Mouse (Mus musculus) thymus, postnatal 10 days (tissue): ENCODE measurements around the gene Pak1ip1.

Experiments used
- DNase-seq, 2 experiments: peaks; one replicate each; pipeline ENCODE4 v3.0.0; 2021; ENCODE audit warnings: low spot score in 2 of 2

The Pak1ip1 gene

GRCm38 (mm10) chr13:41006244-41006643 lies 5.4 kb downstream of the Pak1ip1 start:
- DNase-seq: no peak

DNA sequence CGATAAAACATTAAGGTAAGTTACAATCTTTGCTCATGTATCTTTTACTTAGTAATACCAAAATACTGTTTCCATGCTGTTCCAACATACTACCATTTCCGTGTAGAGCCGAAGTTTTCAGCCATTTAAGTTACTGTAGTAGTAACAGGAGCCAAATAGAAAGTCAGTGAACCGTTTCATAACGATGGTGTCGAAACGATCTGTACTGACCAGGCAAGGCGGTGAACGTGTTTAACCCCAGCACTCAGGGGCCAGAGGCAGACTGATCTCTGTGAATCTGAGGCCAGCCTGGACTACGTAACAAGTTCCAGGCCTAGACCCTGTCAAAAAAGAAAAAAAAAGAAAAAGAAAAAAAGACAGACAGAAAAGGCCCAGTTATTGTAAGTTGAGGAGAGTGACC lies 7.4 kb downstream of the Pak1ip1 start:
- no peak for DNase-seq

DNA sequence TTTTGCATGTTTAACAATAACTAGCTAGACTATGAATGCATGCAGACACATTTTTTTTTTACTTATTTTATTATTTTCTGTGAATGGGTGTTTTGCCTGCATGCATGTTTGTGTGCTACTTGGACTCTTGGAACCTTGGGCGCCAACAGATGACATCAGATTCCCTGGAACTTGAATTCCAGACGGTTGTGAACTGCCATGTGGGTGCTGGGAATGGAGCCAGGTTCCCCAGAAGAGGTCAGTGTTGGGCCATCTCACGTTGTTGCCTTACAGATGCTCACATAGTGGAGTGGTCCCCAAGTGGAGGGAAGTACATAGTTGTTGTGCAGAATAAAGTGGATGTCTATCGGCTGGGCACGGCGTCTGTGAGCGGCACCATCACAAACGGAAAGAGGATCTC lies 8.1 kb downstream of the Pak1ip1 start:
- no peak for DNase-seq

GRCm38 (mm10) chr13:41015829-41016634 lies 15.2 kb downstream of the Pak1ip1 start, which contains the start of gene Tmem14c:
Gene Tmem14c (plus strand): TSS chr13:41016292.
- peak; percentile 92 to 94 for DNase-seq

DNA sequence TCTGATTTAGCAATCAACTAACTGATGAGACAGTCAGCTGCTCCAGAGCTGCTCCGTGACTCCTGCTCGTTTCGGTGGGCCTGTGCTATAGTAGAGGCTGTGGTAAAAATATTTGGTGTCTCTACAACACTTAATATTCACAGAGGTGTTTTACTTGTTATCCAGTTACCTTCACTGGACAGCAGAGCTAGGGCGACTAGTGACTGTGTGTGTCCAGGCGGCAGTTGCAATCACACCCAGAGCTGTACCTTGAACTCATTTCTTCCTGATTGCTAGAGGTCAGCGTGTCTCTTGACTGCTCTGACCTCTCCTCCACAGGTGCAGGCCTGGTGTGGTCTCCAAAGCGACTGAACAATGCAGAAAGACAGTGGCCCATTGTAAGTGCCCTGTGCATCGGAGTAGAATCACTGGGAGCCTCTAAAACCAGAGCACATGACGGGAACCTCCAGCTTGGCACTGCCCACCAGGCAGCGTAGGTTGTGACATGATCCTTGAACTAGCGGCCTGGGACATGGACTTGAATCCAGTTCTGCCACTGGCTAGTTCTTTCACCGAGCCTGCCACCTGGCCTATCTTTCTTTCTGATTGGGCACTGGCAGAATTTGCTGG lies 16.1 kb downstream of the Pak1ip1 start:
- no peak for DNase-seq

DNA sequence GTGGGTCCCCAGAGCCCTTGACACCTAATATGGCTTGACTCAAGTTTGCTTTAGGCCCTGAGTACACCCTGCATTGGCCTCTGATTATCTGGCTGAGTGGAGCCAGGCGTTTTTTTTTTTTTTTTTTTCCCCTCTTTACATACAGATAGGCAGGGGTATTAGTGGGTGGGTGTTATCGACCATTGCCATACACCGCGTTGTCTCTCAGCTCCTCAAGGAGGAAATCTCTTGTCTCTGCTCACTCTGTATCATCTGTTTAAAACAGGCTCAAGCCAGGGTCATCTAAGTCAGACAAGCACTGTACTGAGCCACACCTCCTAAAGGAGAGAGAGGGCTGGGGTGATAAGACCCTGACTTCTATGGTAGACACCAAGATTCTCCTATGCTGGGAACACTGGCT lies 17.0 kb downstream of the Pak1ip1 start:
- no peak for DNase-seq

- no peak for DNase-seq
These were observed 17.4 kb downstream of the Pak1ip1 start for GRCm38 (mm10) chr13:41018236-41018635.

GRCm38 (mm10) chr13:41018756-41019591 lies 18.2 kb downstream of the Pak1ip1 start:
- DNase-seq: no peak

- no peak for DNase-seq
These were observed 19.7 kb downstream of the Pak1ip1 start for GRCm38 (mm10) chr13:41020494-41020893.

GRCm38 (mm10) chr13:41021607-41022006 lies 20.8 kb downstream of the Pak1ip1 start:
- no peak for DNase-seq

- DNase-seq: no peak
These were observed 21.3 kb downstream of the Pak1ip1 start for GRCm38 (mm10) chr13:41022099-41022498.

DNA sequence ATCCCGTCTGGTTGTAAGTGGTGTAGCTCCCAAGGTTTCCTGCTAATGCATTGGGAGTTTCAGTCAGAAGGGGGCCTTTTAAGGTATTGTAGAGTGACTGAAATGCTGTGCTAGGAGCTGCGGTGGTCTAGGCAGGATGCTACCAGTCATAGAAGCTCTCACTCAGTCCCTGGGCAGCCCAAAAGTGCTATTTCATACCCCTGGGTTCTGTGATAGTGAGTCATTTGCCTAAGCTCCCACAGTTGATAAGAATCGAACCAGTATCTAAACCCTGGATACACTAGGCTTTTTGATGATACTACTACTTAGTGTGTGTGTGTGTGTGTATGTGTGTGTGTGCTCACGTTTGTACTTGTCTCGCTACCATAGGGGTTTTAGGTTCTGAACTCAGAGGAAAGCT lies 29.3 kb downstream of the Pak1ip1 start:
- no peak for DNase-seq

- no peak for DNase-seq
These were observed 41.7 kb downstream of the Pak1ip1 start for GRCm38 (mm10) chr13:41042511-41042910.

DNA sequence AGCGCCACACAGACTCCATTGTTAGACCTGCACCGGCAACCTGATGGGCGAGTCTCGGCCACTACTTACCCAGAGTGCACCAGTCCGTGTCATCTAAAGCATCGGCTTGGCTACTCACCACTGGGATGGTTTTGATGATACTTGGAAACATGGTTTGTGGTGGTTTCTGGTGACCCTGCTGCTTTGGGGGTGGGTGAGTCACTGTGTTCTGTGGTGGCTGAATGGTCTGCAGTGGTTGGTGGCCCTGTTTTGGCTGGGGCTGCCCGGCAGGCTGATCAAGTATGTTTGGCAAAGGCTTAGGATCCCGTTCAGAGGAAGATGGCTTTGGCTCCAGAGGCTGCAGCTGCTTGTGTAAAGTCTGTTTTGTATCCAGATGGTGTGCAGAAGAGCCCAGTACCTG lies 45.1 kb downstream of the Pak1ip1 start:
- DNase-seq: no peak

- no peak for DNase-seq
These were observed 46.5 kb downstream of the Pak1ip1 start for GRCm38 (mm10) chr13:41047280-41047679.

- no peak for DNase-seq
These were observed 51.1 kb downstream of the Pak1ip1 start for GRCm38 (mm10) chr13:41051965-41052364.
